9 mouse cellular contexts compared by ENCODE assay signal in the genomic region with DNA sequence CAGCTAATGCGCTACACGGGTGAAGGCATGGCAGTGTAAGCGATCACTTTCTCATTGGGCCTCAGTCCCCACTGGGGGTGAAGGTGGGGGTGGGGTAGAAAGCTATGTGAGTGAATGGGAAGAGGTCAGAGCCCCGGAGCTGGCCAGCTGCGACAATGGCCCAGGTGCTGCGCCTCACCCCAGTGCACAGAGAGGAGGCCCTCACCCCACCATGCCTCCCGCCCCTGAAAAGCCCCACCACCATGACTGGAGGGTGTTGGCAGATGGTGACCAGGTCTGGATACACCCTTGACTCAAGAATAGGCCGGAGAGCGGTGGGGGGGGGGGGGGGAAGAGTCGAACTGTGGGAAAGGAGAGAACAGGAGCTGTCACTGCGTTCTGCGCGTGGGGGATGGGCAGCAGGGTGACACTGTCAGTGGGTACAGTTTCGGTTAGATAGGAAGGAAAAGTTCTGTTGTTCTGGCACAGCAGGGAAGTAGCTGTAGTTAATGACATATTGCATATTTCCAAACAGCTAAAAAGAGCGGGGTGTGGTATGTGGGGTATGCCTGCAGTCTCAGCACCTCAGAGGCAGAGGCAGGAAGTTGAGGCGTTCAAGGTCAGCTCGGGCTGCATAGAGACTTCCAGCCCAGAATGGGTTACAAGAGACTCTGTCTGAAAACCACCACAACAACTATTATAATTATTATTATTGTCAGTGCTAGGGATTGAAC. TPM values are rescaled to one million over a fixed set of nuclear protein-coding genes. Genes with fewer than 3 reads are reported as not detected.
DNase-seq lines count a peak whose midpoint lies in the region; ATAC-seq and TF ChIP-seq lines count a peak whose summit lies in the region.
"Had no signal": no experiment of that assay in that cellular context is flagged by ENCODE, and none has a peak within 500 bp of the region (broad histone marks: within the 10 kb centered on the region; RNA-seq: fewer than 3 reads in every experiment).

No protein-coding gene starts in this region.

- TF ChIP-seq EP300 in liver, postnatal 0 days (IDR thresholded peaks at IDR 0.05; ENCODE audit: low read depth) = no peak

- no peak for DNase-seq in heart, adult 18-20 months
- DNase-seq in lung, postnatal 25 days (ENCODE audit: low spot score) = no peak
- peak; percentile 62 for DNase-seq in liver, postnatal 0 days
- DNase-seq in layer of hippocampus, adult 8-10 months (ENCODE audit: low spot score in 2 of 2) = no peak
- DNase-seq in MN1 (ENCODE audit: low spot score) = no peak
- DNase-seq: kidney, postnatal 36 days had no signal

- no peaks in the 10 kb centered on the region for H3K27me3 ChIP-seq in heart, embryonic 14.5 days (ENCODE audit: control insufficient read depth, insufficient read depth, low read length)
- H3K27me3 ChIP-seq in lung, embryonic 16.5 days (ENCODE audit: control insufficient read depth, insufficient read depth, low read depth, low read length) = no peaks in the 10 kb centered on the region
- no peaks in the 10 kb centered on the region for H3K27me3 ChIP-seq in liver, postnatal 0 days (ENCODE audit: insufficient read depth, low read length)

- H3K9ac ChIP-seq in heart, embryonic 14.5 days (ENCODE audit: low read length) = no peak overlapping the region
- no peak overlapping the region for H3K9ac ChIP-seq in lung, embryonic 16.5 days (ENCODE audit: low read length)
- H3K9ac ChIP-seq in liver, postnatal 0 days (replicated peaks) = no peak overlapping the region

- H3K36me3 ChIP-seq in heart, embryonic 14.5 days (ENCODE audit: control insufficient read depth, insufficient read depth, low read length) = no peaks in the 10 kb centered on the region
- H3K36me3 ChIP-seq in lung, embryonic 16.5 days (ENCODE audit: control insufficient read depth, insufficient read depth, low read length) = no peaks in the 10 kb centered on the region
- no peaks in the 10 kb centered on the region for H3K36me3 ChIP-seq in liver, postnatal 0 days (replicated peaks; ENCODE audit: insufficient read depth, low read length)

- WGBS in heart, embryonic 14.5 days = 24% methylated on average over 17 of the region's 17 CpGs
- 29% methylated on average over 16 of the region's 17 CpGs for WGBS in lung, embryonic 16.5 days
- WGBS in liver, postnatal 0 days (ENCODE audit: insufficient replicate concordance) = 22% methylated on average over 16 of the region's 17 CpGs

- no peak overlapping the region for H3K4me3 ChIP-seq in heart, embryonic 14.5 days (ENCODE audit: control insufficient read depth in 1 of 2, insufficient read depth in 1 of 2, low read depth in 1 of 2, low read length in 2 of 2)
- H3K4me3 ChIP-seq in lung, embryonic 16.5 days (ENCODE audit: low read length) = no peak overlapping the region
- H3K4me3 ChIP-seq in liver, postnatal 0 days (ENCODE audit: low read depth, low read length) = no peak overlapping the region

- peak overlapping the region; percentile 40 for H3K4me2 ChIP-seq in heart, embryonic 14.5 days (ENCODE audit: low read length)
- no peak overlapping the region for H3K4me2 ChIP-seq in lung, embryonic 16.5 days (ENCODE audit: low read depth, low read length)
- no peak overlapping the region for H3K4me2 ChIP-seq in liver, postnatal 0 days (ENCODE audit: low read depth, low read length)

- no peak for TF ChIP-seq CTCF in liver, postnatal 0 days (IDR thresholded peaks at IDR 0.05; ENCODE audit: low read depth)

- no peaks in the 10 kb centered on the region for H3K9me3 ChIP-seq in heart, embryonic 14.5 days (ENCODE audit: control insufficient read depth, low read length)
- no peaks in the 10 kb centered on the region for H3K9me3 ChIP-seq in lung, embryonic 16.5 days (ENCODE audit: control insufficient read depth, low read length)
- no peaks in the 10 kb centered on the region for H3K9me3 ChIP-seq in liver, postnatal 0 days (ENCODE audit: low read length)

- peak overlapping the region; percentile 41 to 63 for H3K27ac ChIP-seq in heart, embryonic 14.5 days (replicated peaks in 1 of 2; ENCODE audit: control insufficient read depth in 1 of 2, insufficient read depth in 1 of 2, low read depth in 2 of 2, low read length in 2 of 2)
- H3K27ac ChIP-seq in lung, embryonic 16.5 days (ENCODE audit: low read length) = no peak overlapping the region
- H3K27ac ChIP-seq in liver, postnatal 0 days (ENCODE audit: low read depth) = peak overlapping the region; percentile 45; the same call in 1 of the 2 replicates

- peak; percentile 52 for ATAC-seq in heart, embryonic 14.5 days (ENCODE audit: insufficient number of reproducible peaks, insufficient read depth, low FRiP score, low read depth)
- ATAC-seq in lung, embryonic 16.5 days (ENCODE audit: low read depth) = peak; percentile 23; the same call in 1 of the 2 replicates
- ATAC-seq in CD4-positive, CD25-positive, alpha-beta regulatory T cell, adult 4 months = peak; percentile 57
- ATAC-seq in liver, postnatal 0 days = peak; percentile 63

- H3K4me1 ChIP-seq in heart, embryonic 14.5 days (ENCODE audit: control insufficient read depth in 2 of 2, insufficient read depth in 2 of 2, low read length in 2 of 2) = peaks cover 13 to 17% of the 10 kb centered on the region in 2 experiments
- no peaks in the 10 kb centered on the region for H3K4me1 ChIP-seq in lung, embryonic 16.5 days (replicated peaks; ENCODE audit: control insufficient read depth, insufficient read depth, low read length)
- H3K4me1 ChIP-seq in liver, postnatal 0 days (ENCODE audit: insufficient read depth) = no peaks in the 10 kb centered on the region

RNA-seq across cellular contexts. Expression of a gene that starts 34.6 kb away (rescaled TPM):
- polyA plus RNA-seq in heart, embryonic 14.5 days (2014; fragmentation: Nextera tagmentation; extraction: Ambion mirVana) = 14.5 and 14.8 TPM in 2 replicates
- 1 to 10 TPM; 8.3 to 9.9 TPM for total RNA-seq in heart, adult 18-20 months (2021)
- 28.9 and 30.5 TPM in 2 replicates for polyA plus RNA-seq in lung, embryonic 16.5 days (2015; fragmentation: Nextera tagmentation; extraction: Ambion mirVana)
- 10 to 100 TPM; 11.3 to 15.1 TPM for polyA plus RNA-seq in CD4-positive, CD25-positive, alpha-beta regulatory T cell, adult 4 months (2017; shearing (Covaris generic))
- polyA plus RNA-seq in liver, postnatal 0 days (2015; fragmentation: Nextera tagmentation; extraction: Ambion mirVana) = 9.4 and 10.8 TPM in 2 replicates
- total RNA-seq in layer of hippocampus, adult 8-10 months (2022) = 10 to 100 TPM; 28.0 to 31.0 (median 29.6) TPM

RNA-seq across cellular contexts. Expression of a gene that starts 34.8 kb away (rescaled TPM):
- polyA plus RNA-seq in heart, embryonic 14.5 days (2014; fragmentation: Nextera tagmentation; extraction: Ambion mirVana) = 5.7 and 8.3 TPM in 2 replicates
- total RNA-seq in heart, adult 18-20 months (2021) = 1 to 10 TPM; 3.9 to 4.4 TPM
- 3.5 and 3.6 TPM in 2 replicates for polyA plus RNA-seq in lung, embryonic 16.5 days (2015; fragmentation: Nextera tagmentation; extraction: Ambion mirVana)
- polyA plus RNA-seq in CD4-positive, CD25-positive, alpha-beta regulatory T cell, adult 4 months (2017; shearing (Covaris generic)) = 1 to 10 TPM; 4.1 to 4.5 TPM
- 0.69 and 0.76 TPM in 2 replicates for polyA plus RNA-seq in liver, postnatal 0 days (2015; fragmentation: Nextera tagmentation; extraction: Ambion mirVana)
- 100 to 1,000 TPM; 206 to 235 (median 220) TPM for total RNA-seq in layer of hippocampus, adult 8-10 months (2022)
